Mouse (Mus musculus): ENCODE measurements around the gene Lsr. TPM values are rescaled to one million over a fixed set of nuclear protein-coding genes. Genes with fewer than 3 reads are reported as not detected.
"Not testable (repeated sequence)": the region's sequence is repeated elsewhere in the genome, so short reads cannot be mapped to it uniquely, and the experiment has no call there.

Gene Lsr
- polyA plus RNA-seq, 1 experiment, result not detected

GRCm38 (mm10) chr7:30955584-30956356 lies 17.5 kb downstream of the Lsr start:
- peaks cover 11% of the 10 kb centered on the region for H3K4me1 ChIP-seq (ENCODE audit: control insufficient read depth, insufficient read depth, insufficient read length, low read length)
- peak overlapping the region; percentile 75 for H3K27ac ChIP-seq (replicated peaks; ENCODE audit: low read depth, low read length)
- peak overlapping the region; percentile 100 for H3K4me3 ChIP-seq (ENCODE audit: insufficient read depth, low read depth, low read length)

- Histone ChIP-seq H3K4me1 (ENCODE audit: control insufficient read depth, insufficient read depth, insufficient read length, low read length) (peaks cover 10% of the 10 kb centered on the region), H3K27ac (replicated peaks; ENCODE audit: low read depth, low read length) (no peak overlapping the region), H3K4me3 (ENCODE audit: insufficient read depth, low read depth, low read length) (no peak overlapping the region)
These were observed 18.2 kb downstream of the Lsr start for GRCm38 (mm10) chr7:30954971-30955520.

GRCm38 (mm10) chr7:30954036-30954435 lies 19.2 kb downstream of the Lsr start:
- Histone ChIP-seq H3K4me1 (ENCODE audit: control insufficient read depth, insufficient read depth, insufficient read length, low read length) (peaks cover 7% of the 10 kb centered on the region), H3K27ac (replicated peaks; ENCODE audit: low read depth, low read length) (no peak overlapping the region), H3K4me3 (ENCODE audit: insufficient read depth, low read depth, low read length) (no peak overlapping the region)

GRCm38 (mm10) chr7:30953459-30953858 lies 19.8 kb downstream of the Lsr start:
- Histone ChIP-seq H3K4me3 (ENCODE audit: insufficient read depth, low read depth, low read length) (no peak overlapping the region), H3K27ac (replicated peaks; ENCODE audit: low read depth, low read length) (no peak overlapping the region), H3K4me1 (ENCODE audit: control insufficient read depth, insufficient read depth, insufficient read length, low read length) (peaks cover 6% of the 10 kb centered on the region)

GRCm38 (mm10) chr7:30952441-30953265 lies 20.6 kb downstream of the Lsr start:
- H3K27ac ChIP-seq (replicated peaks; ENCODE audit: low read depth, low read length), result no peak overlapping the region
- no peaks in the 10 kb centered on the region; the same call in 1 of the 2 replicates for H3K4me1 ChIP-seq (ENCODE audit: control insufficient read depth, insufficient read depth, insufficient read length, low read length)
- no peak overlapping the region for H3K4me3 ChIP-seq (ENCODE audit: insufficient read depth, low read depth, low read length)

GRCm38 (mm10) chr7:30949902-30950301 lies 23.4 kb downstream of the Lsr start:
- not testable (repeated sequence) for H3K27ac ChIP-seq (replicated peaks; ENCODE audit: low read depth, low read length); H3K4me1 ChIP-seq (ENCODE audit: control insufficient read depth, insufficient read depth, insufficient read length, low read length); H3K4me3 ChIP-seq (ENCODE audit: insufficient read depth, low read depth, low read length)

GRCm38 (mm10) chr7:30945876-30946275 lies 27.4 kb downstream of the Lsr start:
- Histone ChIP-seq H3K4me1 (ENCODE audit: control insufficient read depth, insufficient read depth, insufficient read length, low read length) (no peaks in the 10 kb centered on the region; the same call in 1 of the 2 replicates), H3K27ac (replicated peaks; ENCODE audit: low read depth, low read length) (no peak overlapping the region), H3K4me3 (ENCODE audit: insufficient read depth, low read depth, low read length) (no peak overlapping the region)

- not testable (repeated sequence) for H3K4me3 ChIP-seq (ENCODE audit: insufficient read depth, low read depth, low read length); H3K27ac ChIP-seq (replicated peaks; ENCODE audit: low read depth, low read length)
These were observed 27.8 kb downstream of the Lsr start for GRCm38 (mm10) chr7:30945466-30945865.

GRCm38 (mm10) chr7:30944706-30945105 lies 28.6 kb downstream of the Lsr start:
- H3K27ac ChIP-seq (replicated peaks; ENCODE audit: low read depth, low read length); H3K4me1 ChIP-seq (ENCODE audit: control insufficient read depth, insufficient read depth, insufficient read length, low read length); H3K4me3 ChIP-seq (ENCODE audit: insufficient read depth, low read depth, low read length): not testable (repeated sequence)

More at GRCm38 (mm10) chr7:30945466-30945865, 27.8 kb downstream of the Lsr start:
- H3K4me1 ChIP-seq (ENCODE audit: control insufficient read depth, insufficient read depth, insufficient read length, low read length), result not testable (repeated sequence)

- no peak within 1 kb of the TSS for H3K4me3 ChIP-seq (ENCODE audit: insufficient read depth, low read depth, low read length)
- H3K27ac ChIP-seq (replicated peaks; ENCODE audit: low read depth, low read length), result no peak within 1 kb of the TSS
- no peaks in the 10 kb centered on the region; the same call in 1 of the 2 replicates for H3K4me1 ChIP-seq (ENCODE audit: control insufficient read depth, insufficient read depth, insufficient read length, low read length)
These were observed 29.2 kb downstream of the Lsr start, which contains the start of gene Hamp for GRCm38 (mm10) chr7:30943909-30944635. Gene Hamp, minus strand, starts transcription at chr7:30944032.

- H3K4me3 ChIP-seq (ENCODE audit: insufficient read depth, low read depth, low read length); H3K27ac ChIP-seq (replicated peaks; ENCODE audit: low read depth, low read length); H3K4me1 ChIP-seq (ENCODE audit: control insufficient read depth, insufficient read depth, insufficient read length, low read length): not testable (repeated sequence)
These were observed 30.9 kb downstream of the Lsr start for GRCm38 (mm10) chr7:30942365-30942764.

GRCm38 (mm10) chr7:30940070-30940469 lies 33.2 kb downstream of the Lsr start:
- not testable (repeated sequence) for H3K27ac ChIP-seq (replicated peaks; ENCODE audit: low read depth, low read length); H3K4me1 ChIP-seq (ENCODE audit: control insufficient read depth, insufficient read depth, insufficient read length, low read length); H3K4me3 ChIP-seq (ENCODE audit: insufficient read depth, low read depth, low read length)

GRCm38 (mm10) chr7:30935422-30936099 lies 37.7 kb downstream of the Lsr start:
- not testable (repeated sequence) for H3K4me3 ChIP-seq (ENCODE audit: insufficient read depth, low read depth, low read length); H3K4me1 ChIP-seq (ENCODE audit: control insufficient read depth, insufficient read depth, insufficient read length, low read length); H3K27ac ChIP-seq (replicated peaks; ENCODE audit: low read depth, low read length)

- not testable (repeated sequence) for H3K27ac ChIP-seq (replicated peaks; ENCODE audit: low read depth, low read length); H3K4me1 ChIP-seq (ENCODE audit: control insufficient read depth, insufficient read depth, insufficient read length, low read length); H3K4me3 ChIP-seq (ENCODE audit: insufficient read depth, low read depth, low read length)
These were observed 48.7 kb downstream of the Lsr start, which contains the start of gene Hamp2 for GRCm38 (mm10) chr7:30924581-30924980. Gene Hamp2, minus strand, starts transcription at chr7:30924681.

All from brown adipose tissue, adult 24 weeks (tissue).